Mouse (Mus musculus): ENCODE measurements at regions not wholly inside any gene's neighbourhood (a gene's known extent, or its start where the extent isn't known, plus 50 kb on each side); places are given as distances from the start of the nearest gene placed in this dataset.

DNA sequence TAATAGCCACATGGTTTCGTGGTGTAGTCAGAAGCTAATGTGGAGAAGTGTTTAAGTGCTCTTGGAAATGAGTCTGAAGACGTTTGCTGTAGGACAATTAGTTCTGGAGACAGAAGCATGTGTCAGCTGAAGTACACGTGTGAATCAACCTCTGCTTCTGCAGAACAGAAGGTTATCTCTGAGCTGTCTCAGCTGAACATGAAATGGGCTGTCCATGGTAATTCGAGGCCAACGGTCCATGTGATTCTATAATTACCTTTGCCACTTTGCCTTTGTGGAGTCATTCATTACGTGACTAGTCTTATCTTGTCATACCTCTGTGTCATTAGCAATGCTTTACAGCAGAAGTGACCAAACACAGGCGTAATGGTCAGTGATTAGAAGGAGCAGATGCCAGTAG is 295.6 kb upstream of the Veph1 start:
- DNase-seq, result no peak

DNA sequence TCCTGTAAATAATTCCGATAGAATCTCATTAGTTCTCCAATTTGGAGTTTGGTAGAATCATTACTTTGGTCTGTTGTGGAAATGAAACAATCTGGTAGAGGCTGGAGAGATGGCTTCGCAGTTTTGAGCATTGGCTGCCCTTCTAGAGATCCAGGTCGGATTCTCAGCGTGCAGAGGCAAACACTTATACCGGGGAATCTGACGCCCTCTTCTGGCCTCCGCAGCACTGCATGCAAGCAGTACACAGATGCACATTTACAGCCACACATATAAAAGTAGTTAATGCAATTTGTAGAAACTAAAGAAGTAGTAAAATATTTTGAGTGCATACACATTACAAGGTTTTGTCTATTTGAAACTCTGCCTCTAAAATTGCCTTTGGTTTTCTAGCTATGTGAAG is 294.1 kb upstream of the Veph1 start:
- no peak for DNase-seq

DNA sequence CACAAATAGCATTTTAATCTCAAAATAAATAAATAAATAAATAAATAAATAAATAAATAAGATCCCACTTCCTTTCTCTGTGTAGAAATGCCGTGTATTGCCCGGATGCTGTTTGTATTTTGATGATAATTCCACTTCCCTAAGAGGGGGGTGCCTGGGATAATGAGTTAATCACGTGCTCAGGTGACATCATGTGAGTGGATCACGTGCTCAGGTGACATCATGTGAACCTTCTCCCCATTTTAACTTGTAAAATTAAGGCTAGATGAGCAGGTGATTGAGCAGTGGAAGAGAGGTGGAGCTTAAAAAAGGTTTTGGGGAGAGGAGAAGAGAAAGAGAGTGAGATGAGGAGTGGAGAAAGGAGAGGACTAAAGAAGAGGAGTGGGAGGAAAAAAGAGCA is 292.8 kb upstream of the Veph1 start:
- no peak for DNase-seq

DNA sequence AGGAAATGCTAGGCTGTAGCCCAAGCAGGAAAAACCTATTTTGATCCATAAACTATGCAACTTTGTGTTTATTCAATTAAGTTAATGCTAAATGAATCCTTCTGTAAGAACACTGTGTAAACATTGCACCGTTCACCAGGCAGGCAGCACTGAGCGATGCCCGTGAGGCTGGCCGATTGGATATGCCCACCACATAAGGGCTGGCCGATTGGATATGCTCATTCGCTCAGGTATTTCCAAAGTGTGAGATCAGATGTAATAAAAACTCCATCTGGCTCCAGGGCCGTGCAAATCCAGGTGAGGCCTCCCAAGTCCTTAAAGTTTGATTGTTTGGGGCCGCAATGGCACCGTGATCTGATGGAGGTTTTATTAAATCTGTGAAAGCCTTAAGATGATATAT is 288.2 kb upstream of the Veph1 start:
- no peak for DNase-seq

DNA sequence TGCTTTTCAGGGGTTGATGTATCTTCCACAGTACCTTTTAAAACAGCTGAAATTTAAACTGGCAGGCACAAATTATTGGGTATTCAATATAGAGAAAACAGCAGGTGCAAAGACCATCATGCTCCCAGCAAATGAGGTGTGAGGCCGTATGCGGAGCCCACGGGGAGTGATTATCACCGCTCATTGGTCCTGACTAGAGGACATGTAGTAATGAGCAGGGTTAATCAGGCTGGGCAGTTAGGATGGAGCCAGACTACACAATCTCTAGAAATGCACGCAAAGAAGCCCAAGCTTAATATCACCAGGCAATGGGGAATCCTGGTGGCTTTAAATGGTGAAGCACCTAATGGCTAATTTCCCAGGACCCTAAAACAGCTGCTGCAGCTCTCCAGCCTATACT is 287.5 kb upstream of the Veph1 start:
- no peak for DNase-seq

DNA sequence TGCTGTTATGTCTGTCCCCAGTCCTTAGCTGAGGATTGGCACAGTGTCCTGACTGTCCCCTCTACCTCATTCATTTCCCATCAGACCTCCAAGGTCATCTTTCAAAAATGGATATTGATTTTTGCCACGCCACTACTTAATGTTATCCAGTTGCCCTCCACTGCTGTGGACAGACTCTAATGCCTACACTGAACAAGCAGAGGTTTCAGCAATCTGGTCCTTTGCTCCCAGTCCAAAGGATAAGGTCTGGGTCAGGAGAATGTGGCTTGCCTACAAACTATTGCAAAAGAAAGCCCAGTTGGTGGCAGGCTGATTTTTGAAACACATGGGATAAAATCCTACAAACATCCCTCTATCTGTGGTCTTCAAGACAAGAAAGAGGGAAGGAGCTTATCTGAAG is 280.0 kb upstream of the Veph1 start:
- DNase-seq, result no peak

DNA sequence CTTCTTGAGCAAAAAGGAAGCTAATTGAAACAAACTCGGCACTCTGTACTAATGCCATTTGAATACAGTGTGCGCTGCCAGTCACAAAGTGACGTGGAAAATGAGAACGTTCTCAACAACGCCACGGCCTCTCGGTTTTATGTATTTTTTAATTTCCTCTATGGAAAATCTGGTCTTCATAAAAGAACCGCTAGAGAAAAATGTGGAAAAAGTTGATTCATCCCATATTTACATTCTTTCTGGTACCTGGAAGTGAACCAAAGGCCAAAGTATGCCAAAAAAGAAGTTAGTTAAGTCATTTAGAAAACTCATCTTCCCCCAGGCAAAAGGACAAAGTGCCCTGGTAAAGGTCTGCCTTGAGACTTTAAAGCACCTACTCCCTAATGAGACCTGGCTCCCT is 277.7 kb upstream of the Veph1 start:
- no peak for DNase-seq

DNA sequence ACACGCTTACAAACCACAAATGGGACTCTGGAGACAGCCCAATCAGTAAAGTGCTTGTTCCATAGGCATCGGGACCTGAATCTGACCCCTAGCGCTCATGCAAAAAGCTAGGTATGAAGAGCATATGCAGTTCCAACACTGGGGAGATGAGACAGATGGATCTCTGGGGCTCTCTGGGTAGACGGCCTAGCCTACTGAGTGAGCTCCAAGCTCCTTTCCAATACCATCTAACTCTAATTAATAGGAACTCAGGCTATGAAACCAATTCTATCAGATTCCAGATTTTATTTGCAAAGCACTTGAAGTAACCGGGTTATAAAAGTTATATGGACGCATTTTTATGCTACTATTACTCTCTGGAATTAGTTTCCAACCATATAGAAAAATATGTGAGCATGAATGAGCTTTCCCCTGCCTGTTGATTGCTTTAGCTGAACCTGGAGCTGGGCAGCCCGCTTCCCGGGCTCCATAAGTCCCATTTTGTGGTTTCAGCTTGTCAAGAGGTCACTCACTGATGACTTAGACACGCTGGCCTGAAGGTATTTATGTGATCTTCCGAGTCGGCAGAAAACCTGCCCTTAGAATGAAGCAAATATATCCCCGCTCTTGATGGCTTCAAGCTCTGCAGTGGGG is 276.4 kb upstream of the Veph1 start:
- DNase-seq, result no peak

DNA sequence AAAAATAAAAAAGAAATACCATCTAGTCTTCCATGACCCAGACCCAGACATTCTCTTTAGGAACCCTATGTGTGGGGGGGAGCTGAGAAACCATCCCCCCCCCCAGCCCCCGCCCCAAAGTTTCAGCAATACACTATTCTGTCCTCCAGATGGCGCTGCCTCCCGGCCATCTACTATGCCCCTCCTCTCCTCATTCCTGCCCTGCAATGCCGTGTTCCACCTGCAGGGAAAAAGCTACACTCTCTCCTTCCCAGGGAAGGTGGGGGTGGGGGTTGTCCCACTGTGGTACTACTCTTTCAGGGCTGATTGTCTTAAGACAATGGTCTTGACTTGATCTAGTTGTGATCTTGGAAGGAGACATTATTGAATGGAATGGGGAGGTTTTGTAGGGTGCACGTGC is 273.7 kb upstream of the Veph1 start:
- no peak for DNase-seq

DNA sequence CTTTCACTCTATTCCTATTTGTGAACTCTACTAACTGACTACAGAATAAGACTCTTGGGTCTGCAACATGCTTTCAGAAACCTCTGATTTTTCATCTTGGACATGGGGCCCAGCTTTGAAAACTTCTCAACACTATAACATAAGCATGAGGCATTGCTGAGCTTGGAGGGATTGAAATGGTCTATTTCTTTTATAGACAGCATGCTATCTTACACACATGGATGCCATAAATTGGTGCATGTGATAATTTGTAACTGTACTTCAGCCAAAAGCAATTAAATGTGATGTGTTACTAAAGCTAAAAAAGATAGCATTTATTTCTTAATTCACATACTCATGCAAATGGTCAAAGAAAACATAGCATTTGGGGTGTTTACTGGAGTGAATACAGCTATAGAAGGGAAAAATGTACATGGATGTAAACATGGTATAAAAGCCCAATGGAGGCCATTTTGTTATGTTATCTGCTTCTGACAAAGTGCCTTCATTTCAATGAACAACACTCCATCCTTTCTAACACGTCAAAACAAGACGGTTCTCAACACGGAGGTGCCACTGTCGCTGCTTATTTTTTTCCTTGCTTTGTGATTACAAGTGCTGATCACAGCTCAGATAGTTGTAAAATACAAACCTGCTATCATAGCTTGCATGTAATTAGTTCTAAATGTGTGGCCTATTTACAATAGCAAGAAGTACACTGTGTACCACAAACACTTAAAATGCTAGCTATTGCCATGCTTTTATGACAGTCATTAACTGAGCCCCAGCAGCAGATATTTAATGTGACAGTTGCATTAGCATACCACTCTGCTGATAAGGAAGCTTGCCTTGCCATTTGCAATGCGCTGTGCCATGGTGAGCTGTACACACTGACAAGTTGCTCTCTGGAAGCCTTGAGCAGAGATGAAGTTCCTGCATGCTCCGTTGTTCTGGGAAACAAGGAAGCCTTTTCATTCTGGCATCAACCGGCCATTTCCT is 267.9 kb upstream of the Veph1 start:
- DNase-seq, result no peak

DNA sequence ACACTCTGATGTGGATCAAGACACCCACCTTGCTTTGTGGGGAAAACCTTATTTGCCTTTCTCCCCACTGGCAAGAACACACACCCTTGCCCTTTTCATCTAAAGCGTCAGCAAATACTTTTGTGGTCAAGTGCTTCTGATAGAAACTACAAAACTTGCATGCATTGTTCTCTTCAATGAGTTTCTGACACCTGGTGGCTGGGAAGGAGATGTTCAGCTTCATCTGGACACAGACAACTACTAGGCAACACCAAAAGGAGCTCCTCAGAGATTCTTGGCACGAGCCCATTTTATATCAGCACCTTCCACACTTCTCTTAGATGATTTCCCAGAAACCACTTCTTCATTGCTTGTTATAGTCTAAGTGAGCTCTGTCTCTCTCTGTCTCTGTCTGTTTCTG is 266.7 kb upstream of the Veph1 start:
- DNase-seq, result no peak

DNA sequence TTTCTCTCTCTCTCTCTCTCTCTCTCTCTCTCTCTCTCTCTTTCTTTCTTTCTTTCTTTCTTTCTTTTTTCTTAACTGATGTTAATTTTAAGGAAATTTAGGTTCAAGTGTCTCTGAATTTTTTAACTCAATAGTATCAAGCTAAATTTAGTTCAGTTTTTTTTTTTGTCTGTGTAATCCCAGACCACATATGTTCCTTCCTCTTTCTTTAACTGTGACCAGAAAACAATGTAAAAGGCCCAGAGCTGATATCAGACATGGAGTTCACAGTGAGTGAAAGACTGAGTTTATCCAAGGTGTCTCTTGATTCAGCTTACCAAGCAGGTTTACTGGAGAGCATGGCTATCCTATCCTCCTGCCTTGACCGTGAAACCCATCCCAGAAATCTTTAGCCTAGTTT is 258.9 kb upstream of the Veph1 start:
- no peak for DNase-seq

DNA sequence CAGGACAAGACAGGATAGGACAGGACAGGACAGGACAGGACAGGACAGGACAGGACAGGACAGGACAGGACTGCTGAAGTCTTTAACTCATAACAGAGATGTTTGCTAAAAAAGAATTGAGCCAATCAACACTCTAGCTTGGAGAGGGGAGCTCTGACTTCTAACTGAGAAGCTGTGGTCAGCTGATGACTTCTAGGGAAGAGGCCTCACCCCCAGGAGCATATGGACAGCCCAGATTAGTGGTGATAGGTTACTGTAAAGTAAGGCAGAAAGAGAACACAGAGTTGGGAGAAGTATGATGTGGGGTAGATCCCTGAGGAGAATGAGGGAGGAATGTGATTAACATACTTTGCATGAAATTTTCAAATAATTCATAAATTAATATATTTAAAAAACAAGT is 254.3 kb upstream of the Veph1 start:
- no peak for DNase-seq

DNA sequence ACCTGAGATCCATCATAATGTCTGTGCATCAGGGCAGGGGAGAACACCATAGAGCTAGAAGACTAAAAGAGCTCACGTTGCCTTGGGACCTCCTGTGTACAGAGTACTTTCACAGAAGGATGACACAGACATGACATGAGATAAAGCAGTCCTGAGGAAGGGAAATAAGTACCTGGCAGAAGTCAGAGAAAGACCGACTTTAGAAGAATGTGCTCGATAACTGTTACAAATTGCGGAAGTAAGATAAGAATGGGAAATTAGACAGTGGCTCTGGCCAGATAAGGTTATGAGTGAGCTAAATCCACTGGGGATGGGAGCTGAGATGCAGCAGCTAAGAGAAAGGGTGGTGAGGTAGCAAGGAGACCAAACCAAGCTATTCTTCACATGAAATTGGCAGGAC is 249.9 kb upstream of the Veph1 start:
- no peak for DNase-seq

DNA sequence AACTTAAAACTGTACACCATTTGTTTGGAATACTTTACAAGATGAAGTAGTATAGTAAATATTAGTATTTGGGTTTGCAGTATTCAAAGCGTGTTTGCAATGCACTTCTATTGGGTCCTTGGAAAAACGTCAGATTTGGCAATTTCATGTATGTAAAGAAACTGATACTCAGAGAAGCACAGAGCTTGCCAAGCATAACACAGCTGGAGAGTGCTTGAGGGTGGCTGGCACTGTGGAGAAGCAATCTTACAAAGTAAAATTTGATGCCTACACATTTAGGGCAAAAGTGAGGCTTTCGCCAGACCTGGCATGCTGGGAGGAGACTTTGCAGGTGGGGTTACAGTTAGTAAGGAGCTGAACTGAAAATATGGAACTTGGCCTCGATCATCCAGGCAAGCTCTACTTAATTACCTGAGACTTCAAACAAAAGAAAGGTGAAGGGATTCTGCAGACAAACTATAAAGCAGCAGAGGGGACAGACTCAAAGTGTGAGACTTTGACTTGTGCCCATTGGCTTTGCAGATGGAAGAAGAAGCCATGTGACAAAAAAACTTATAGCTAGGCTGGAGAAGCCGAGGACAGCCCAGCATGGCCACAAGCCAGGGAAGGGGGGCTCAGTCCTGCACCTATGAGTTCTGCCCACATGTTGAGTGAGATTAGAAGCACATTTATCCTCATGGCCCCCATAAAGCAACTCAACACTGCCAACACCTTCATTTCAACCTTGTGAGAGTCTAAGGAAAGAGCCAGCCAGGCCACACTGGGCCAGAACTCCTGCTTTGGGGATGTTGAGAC is 247.7 kb upstream of the Veph1 start:
- DNase-seq, result no peak

DNA sequence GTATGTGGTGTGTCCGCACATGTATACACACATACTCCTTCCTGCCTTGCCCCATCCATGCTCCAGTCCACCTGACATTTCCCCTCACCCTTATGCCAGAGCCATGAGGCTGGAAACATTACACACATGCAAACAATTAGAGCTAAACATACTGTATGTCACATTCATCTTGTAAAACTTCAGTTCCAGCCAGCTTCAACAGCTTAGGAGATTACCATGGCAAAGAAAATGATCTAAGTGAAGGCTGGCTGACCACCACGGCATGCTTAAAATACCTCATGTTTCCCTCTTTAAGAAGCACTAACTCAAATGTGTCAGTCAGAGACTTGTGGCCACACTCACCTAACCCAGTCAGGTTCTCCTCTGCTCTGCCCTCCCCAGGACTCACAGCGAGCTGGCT is 246.2 kb upstream of the Veph1 start:
- DNase-seq, result no peak

DNA sequence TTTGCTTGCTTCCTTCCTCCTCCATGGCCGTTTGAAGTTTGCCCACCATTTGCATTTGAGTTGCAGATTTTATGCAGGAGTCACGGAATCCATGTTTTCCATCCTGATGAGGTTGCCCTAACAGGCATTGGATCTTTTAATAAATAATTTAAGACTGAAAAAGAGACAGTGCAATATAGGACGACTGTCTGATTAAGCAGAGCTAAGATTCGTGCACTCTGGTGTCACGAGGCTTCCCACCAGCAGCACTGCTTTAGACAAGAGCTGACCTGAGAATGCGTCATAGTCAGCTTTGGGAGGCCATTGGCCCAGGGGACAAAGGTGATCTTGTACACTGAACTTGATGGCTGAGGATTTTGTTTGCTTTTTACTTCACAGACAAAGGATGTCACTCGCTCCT is 241.3 kb upstream of the Veph1 start:
- DNase-seq, result no peak

DNA sequence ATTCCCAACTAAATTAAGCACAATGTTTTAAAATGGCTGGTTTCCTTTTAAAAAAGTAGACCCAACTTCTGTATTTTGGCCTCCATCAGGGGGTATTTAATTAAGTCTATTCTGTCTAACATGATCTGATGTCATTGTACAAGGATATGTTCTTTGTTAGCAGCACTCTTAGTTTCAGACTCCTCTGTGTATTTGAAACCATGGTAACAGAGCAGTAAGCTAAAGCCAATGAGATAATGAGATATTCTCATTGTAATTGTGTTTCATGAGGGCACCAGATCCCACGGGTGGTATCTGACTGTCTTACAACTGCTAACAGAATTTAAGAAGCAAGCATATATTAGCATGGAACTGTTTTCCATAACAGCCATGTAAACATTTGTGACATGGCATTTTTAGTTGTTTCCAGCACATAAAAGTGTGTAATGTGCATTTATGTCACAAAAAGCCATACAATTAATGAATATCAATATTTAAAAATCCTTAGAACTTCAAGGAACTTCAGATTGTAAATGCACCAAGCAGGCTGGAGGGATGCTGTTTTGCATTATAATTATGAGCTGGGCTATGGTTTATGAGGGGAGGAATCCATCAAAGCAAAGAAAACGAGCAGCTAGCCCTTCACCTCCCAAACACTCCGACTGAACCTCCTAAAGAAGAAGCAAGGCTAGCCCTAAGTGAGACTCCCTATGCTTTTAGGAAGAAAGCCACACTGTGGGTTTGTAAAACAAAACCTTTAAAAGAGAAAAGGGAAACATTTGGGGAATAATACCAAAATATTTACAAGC is 240.7 kb upstream of the Veph1 start:
- DNase-seq, result no peak

DNA sequence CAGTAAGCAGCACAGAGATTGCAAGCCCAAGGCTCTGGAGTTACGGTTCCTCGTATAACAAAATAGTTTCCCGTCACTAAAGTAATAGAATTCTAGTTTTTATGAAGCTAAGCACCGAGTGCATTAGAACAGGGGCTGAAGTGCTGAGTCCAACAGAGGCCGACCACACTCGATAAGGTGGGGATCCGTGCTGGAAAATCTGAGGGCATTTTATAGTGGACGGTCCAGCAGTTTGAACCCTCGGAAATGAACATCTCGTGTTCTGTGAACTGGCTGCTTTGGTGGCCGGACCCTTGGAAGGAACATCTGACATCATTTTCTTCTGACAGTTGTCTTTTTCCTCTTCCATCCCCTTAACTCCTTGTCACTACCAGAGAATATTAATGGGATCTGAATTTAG is 240.0 kb upstream of the Veph1 start:
- no peak for DNase-seq

DNA sequence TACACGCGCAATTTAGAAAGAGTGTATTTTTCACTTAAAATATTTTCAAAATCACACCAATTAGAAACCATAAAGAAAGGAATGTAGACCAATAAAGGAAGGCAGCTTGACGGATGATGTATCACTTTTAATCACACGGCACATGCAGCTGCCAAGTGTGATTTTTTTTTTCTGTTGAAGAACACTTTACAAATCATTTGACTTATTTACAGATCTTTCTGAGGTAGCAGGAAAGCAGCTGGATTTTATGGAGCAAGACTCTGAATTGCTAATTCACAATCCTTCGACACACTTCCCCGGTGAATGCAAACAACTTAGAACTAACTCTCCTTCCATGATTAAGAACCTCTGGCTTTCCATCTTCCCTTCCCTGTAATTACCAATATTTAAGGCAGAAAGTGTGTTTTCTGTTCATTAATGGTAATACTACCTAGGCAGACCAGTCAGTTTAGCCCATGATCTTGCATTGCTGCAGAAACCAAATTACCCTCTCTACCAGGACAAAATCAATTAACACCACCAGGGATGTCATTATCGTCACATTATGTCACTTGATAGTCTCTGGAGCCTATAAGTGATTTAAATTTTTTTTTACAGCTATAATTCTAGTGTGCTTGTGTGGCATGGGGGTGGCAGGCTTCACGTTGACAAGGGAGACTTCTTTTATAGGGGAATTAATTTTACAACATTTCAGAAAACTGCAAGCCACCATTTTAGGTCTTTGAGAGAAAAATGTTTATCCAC is 239.3 kb upstream of the Veph1 start:
- DNase-seq, result no peak

DNA sequence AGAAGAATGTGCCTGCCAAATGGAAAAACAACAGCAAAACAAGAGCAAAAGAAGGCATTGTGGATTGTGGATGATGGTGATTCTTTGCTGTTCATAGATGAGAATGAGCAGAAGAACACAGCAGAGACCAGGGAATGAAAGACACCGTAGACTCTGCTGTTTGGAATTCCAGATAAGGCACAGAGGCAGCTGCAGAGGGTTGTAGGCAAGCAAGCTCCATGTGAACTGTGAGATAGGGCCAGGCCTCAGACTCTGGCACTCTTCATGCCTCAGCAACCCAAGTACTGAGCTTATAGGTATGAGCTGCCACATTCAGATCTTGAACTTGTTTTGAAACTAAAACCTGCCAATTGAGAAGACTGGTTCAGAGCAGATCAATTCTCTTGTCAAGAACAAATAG is 223.3 kb upstream of the Veph1 start:
- no peak for DNase-seq

DNA sequence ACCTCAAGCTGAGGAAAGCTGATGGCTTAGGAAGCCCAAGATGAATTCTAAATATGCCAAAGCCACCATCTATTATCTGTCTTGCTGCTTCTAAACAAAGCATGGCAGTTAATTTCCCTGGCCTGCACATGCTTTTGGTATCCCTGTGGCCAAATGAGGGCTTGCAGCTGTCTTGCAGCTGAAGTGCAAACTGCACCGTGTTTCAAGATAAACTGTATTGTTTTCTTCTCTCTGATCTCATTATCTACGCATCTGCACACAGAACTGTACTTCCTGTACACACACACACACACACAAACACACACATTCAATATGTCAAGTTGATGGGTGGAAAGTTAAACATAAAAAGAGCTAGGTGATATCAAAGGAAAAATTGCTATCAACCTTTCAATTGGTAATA is 221.7 kb upstream of the Veph1 start:
- no peak for DNase-seq

Data from kidney, adult 18-20 months (tissue).